Mouse (Mus musculus) embryonic facial prominence, embryonic 10.5 days (tissue): ENCODE measurements at regions not wholly inside any gene's neighbourhood (a gene's known extent, or its start where the extent isn't known, plus 50 kb on each side); places are given as distances from the start of the nearest gene placed in this dataset.
A peak's percentile ranks its signal among the peaks of the same experiment; 100 is the strongest.

ENCODE experiments used
- DNase-seq: peaks from one replicate; pipeline ENCODE4 v3.0.0-alpha.2; 2017; ENCODE audit warnings: low spot score
- H3K27ac ChIP-seq: fragments of 300-500 bp; sonication (generic); replicated peaks from 2 replicates; pipeline ENCODE4 v1.5.1; 2016; ENCODE audit warnings: mild to moderate bottlenecking
- H3K27me3 ChIP-seq: fragments of 300-500 bp; sonication (generic); replicated peaks from 2 replicates; pipeline ENCODE4 v1.6.1; 2016; ENCODE audit warnings: low read depth, mild to moderate bottlenecking; ENCODE audit not compliant: poor library complexity, severe bottlenecking
- H3K36me3 ChIP-seq: fragments of 300-500 bp; sonication (generic); replicated peaks from 2 replicates; pipeline ENCODE4 v1.6.1; 2016; ENCODE audit warnings: mild to moderate bottlenecking, moderate library complexity
- H3K4me1 ChIP-seq: fragments of 300-500 bp; sonication (generic); 2 replicates; pipeline ENCODE4 v1.6.1; 2016
- H3K4me3 ChIP-seq: fragments of 300-500 bp; sonication (generic); 2 replicates; pipeline ENCODE4 v1.5.1; 2016; ENCODE audit warnings: mild to moderate bottlenecking, moderate library complexity
- H3K9me3 ChIP-seq: fragments of 300-500 bp; sonication (generic); 2 replicates; pipeline ENCODE4 v1.6.1; 2016; ENCODE audit warnings: mild to moderate bottlenecking
- WGBS: fragments of 180-500 bp; shearing (Covaris S2); methylation state at CpG from one replicate; pipeline ENCODE4 v1.1.7; 2016; 5-methylcytosine and 5-hydroxymethylcytosine counted together

GRCm38 (mm10) chr10:70800736-70801306 is 145.1 kb upstream of the Phyhipl start:
- no peak for DNase-seq
- H3K4me1 ChIP-seq = peaks cover 7% of the 10 kb centered on the region; the same call in 1 of the 2 replicates
- no peaks in the 10 kb centered on the region for H3K36me3 ChIP-seq
- H3K9me3 ChIP-seq = no peaks in the 10 kb centered on the region
- H3K27ac ChIP-seq = no peak overlapping the region
- H3K4me3 ChIP-seq = no peak overlapping the region
- no peaks in the 10 kb centered on the region for H3K27me3 ChIP-seq
- WGBS = 82% methylated on average over 11 of the region's 11 CpGs

DNA sequence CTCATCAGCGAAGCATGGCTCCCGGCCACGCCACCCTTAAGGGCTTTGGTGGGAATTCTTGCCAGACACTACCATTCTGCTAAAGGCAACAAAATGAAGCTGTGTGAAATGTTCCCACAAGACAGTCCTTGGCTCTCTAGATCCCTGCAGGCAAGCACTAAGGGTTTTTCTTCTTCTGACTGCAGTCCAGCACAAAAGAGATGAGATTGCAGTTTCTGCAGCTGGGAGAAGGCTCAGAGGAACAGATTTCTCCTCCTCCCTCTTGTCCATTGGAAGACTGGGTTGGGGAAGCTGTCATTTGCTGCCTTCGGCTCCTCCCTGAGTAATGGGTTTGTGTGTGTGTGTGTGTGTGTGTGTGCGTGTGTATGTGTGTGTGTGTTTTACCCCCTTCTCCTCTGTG is 144.1 kb upstream of the Phyhipl start:
- Histone ChIP-seq H3K9me3 (no peaks in the 10 kb centered on the region), H3K36me3 (no peaks in the 10 kb centered on the region), H3K27me3 (no peaks in the 10 kb centered on the region), H3K4me3 (no peak overlapping the region), H3K27ac (no peak overlapping the region), H3K4me1 (peaks cover 7% of the 10 kb centered on the region; the same call in 1 of the 2 replicates)
- DNase-seq = no peak
- 81% methylated on average over 5 of the region's 5 CpGs for WGBS

DNA sequence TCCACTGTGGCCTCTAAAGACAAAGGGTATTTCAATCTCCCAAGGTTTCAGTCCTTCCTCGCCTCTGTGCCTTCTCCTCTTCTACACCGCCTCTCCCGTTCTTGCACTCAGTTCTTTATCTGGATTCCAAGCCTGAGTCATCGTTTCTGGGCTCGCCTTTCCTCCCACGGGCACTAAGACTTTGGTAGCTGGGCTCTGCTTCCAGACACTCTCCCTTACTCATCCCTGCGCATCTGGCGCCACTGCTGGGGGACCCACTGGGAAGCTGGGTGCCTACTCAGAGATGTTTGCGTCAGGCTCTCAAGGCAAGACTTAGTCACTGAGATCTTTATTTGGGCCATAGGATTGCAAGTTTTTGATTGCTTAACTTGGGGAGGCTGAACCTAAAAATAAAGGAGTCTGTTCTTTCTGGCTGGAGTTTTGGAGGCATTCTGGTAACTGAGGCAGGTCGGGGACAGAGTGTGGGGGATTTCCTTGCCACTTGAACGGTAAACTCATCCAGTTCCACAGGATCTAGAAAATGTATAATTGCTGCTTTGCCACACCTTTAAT is 143.5 kb upstream of the Phyhipl start:
- Histone ChIP-seq H3K36me3 (no peaks in the 10 kb centered on the region), H3K4me1 (peaks cover 7% of the 10 kb centered on the region; the same call in 1 of the 2 replicates), H3K27ac (no peak overlapping the region), H3K4me3 (no peak overlapping the region), H3K9me3 (no peaks in the 10 kb centered on the region), H3K27me3 (no peaks in the 10 kb centered on the region)
- DNase-seq = no peak
- 91% methylated on average over 11 of the region's 11 CpGs for WGBS

- H3K27ac ChIP-seq = no peak overlapping the region
- H3K9me3 ChIP-seq = no peaks in the 10 kb centered on the region
- no peak overlapping the region for H3K4me3 ChIP-seq
- H3K4me1 ChIP-seq = peaks cover 7% of the 10 kb centered on the region
- 50% methylated on average over 7 of the region's 7 CpGs for WGBS
- DNase-seq = peak; percentile 57
- H3K27me3 ChIP-seq = no peaks in the 10 kb centered on the region
- H3K36me3 ChIP-seq = no peaks in the 10 kb centered on the region
Measured at GRCm38 (mm10) chr10:70788814-70789452, 133.2 kb upstream of the Phyhipl start.

DNA sequence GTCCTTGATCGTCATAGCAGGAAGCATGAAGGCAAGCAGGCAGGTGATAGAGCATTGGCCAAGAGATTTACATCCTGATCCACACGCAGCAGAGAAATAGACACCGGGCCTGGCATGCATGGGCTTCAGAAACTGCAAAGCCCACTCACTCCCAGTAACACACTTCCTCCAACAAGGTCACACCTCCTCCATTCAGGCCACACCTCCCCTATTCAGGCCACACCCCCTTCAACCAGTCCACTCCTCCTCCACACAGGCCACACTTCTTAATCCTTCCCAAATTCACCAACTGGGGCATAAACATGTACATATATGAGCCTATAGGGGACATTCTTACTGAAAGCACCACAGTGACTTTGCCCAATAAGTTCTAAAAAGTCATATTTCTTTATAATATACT is 125.3 kb upstream of the Phyhipl start:
- Histone ChIP-seq H3K4me1 (no peaks in the 10 kb centered on the region), H3K36me3 (no peaks in the 10 kb centered on the region), H3K27me3 (no peaks in the 10 kb centered on the region), H3K9me3 (no peaks in the 10 kb centered on the region), H3K27ac (no peak overlapping the region), H3K4me3 (no peak overlapping the region)
- 91% methylated on average over 3 of the region's 3 CpGs for WGBS
- no peak for DNase-seq

DNA sequence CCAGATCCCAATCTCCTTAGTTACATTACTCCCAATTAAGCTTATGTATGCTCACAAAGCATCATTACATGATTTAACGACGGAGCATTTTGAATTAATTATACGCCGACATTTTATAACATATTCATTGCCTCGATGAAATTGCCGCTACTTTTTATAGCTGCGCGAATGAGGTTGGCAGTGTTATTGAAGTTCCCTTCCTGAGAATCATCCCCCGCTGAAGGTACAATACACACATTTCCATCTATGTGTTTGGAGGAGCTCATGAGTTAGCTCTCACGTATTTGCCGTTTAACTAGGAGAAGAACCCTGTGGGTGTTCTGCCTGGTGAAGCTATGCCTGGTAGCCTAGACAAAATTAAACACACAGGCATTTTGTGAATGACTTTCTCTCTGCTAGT is 122.8 kb upstream of the Phyhipl start:
- H3K27ac ChIP-seq = no peak overlapping the region
- WGBS = 94% methylated on average over 11 of the region's 11 CpGs
- no peak for DNase-seq
- no peaks in the 10 kb centered on the region for H3K36me3 ChIP-seq
- no peaks in the 10 kb centered on the region for H3K9me3 ChIP-seq
- H3K4me1 ChIP-seq = no peaks in the 10 kb centered on the region
- no peak overlapping the region for H3K4me3 ChIP-seq
- no peaks in the 10 kb centered on the region for H3K27me3 ChIP-seq

DNA sequence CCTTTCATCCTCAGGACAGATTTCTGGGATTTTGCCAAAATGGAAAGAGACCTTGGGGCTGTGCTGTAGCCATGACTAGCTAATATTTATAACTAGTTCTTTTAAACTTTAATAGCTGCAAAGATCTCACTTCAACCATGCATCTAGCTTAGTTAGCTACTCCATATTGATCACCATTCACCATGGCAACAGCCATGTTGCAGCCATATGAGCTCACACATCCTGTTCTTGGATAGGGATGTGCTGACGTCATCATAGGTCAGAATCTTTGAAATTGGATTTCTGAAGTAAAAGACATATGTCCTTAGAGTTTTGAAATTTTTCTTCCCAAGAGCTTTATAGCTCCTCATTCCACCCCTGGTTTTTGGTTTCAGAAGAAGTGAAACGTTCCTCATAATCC is 118.8 kb upstream of the Phyhipl start:
- no peak for DNase-seq
- H3K9me3 ChIP-seq = no peaks in the 10 kb centered on the region
- H3K4me3 ChIP-seq = no peak overlapping the region
- 79% methylated on average over 2 of the region's 2 CpGs for WGBS
- H3K4me1 ChIP-seq = no peaks in the 10 kb centered on the region
- H3K27me3 ChIP-seq = no peaks in the 10 kb centered on the region
- H3K27ac ChIP-seq = no peak overlapping the region
- H3K36me3 ChIP-seq = no peaks in the 10 kb centered on the region

DNA sequence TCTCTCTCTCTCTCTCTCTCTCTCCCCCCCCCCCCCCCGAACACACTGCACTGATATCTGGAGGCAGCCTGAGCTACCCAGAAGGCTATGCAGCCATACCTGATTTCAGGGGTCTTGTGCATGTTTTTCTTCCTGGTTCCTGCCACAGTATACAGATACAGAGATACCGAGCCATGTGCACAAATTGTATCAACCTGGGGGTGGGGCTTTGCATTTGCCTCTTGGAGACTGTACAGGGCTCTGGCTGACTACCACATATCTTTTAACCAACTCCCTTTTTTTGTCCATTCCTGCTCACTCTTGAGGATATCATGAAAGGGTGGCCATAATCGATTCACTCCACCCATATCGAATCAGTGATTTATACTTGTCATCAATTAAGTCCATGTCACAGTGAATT is 118.4 kb upstream of the Phyhipl start:
- no peak for DNase-seq
- 82% methylated on average over 4 of the region's 4 CpGs for WGBS
- Histone ChIP-seq H3K36me3 (no peaks in the 10 kb centered on the region), H3K27ac (no peak overlapping the region), H3K4me3 (no peak overlapping the region), H3K9me3 (no peaks in the 10 kb centered on the region), H3K27me3 (no peaks in the 10 kb centered on the region), H3K4me1 (no peaks in the 10 kb centered on the region)

GRCm38 (mm10) chr10:70767461-70767860 is 111.7 kb upstream of the Phyhipl start:
- no peak for DNase-seq
- Histone ChIP-seq H3K27ac (no peak overlapping the region), H3K27me3 (no peaks in the 10 kb centered on the region), H3K36me3 (no peaks in the 10 kb centered on the region), H3K9me3 (no peaks in the 10 kb centered on the region), H3K4me3 (no peak overlapping the region), H3K4me1 (no peaks in the 10 kb centered on the region)
- WGBS = 85% methylated on average over 7 of the region's 7 CpGs

- WGBS = 85% methylated on average over 1 of the region's 1 CpGs
- H3K27me3 ChIP-seq = no peaks in the 10 kb centered on the region
- no peaks in the 10 kb centered on the region for H3K4me1 ChIP-seq
- DNase-seq = no peak
- no peaks in the 10 kb centered on the region for H3K36me3 ChIP-seq
- no peaks in the 10 kb centered on the region for H3K9me3 ChIP-seq
- no peak overlapping the region for H3K4me3 ChIP-seq
- no peak overlapping the region for H3K27ac ChIP-seq
Measured at GRCm38 (mm10) chr10:70766869-70767268, 111.1 kb upstream of the Phyhipl start.

- no peak for DNase-seq
- Histone ChIP-seq H3K27ac (no peak overlapping the region), H3K36me3 (no peaks in the 10 kb centered on the region), H3K4me1 (no peaks in the 10 kb centered on the region), H3K4me3 (no peak overlapping the region), H3K27me3 (no peaks in the 10 kb centered on the region), H3K9me3 (no peaks in the 10 kb centered on the region)
- WGBS = 80% methylated on average over 8 of the region's 8 CpGs
Measured at GRCm38 (mm10) chr10:70766450-70766849, 110.7 kb upstream of the Phyhipl start.

DNA sequence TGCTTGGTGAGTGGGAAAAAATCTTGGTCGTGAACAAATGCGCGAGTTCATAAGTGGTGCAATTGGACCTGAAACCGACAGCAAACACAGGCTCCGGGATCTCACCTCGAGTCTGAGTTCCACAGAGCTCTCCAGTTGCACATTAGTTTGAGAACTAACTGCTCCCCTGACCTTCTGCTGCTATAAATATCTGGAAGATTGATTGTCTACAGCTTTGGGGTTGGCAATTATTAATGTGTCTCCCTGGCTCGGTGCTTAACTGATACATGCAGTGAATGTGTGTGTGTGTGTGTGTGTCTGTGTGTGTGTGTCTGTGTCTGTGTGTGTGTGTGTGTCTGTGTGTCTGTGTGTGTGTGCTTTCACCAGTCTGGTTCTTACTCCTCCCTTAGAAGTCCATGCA is 107.4 kb upstream of the Phyhipl start:
- Histone ChIP-seq H3K36me3 (no peaks in the 10 kb centered on the region), H3K27me3 (no peaks in the 10 kb centered on the region), H3K9me3 (no peaks in the 10 kb centered on the region), H3K4me3 (no peak overlapping the region), H3K27ac (no peak overlapping the region), H3K4me1 (no peaks in the 10 kb centered on the region)
- WGBS = 86% methylated on average over 7 of the region's 7 CpGs
- DNase-seq = no peak

DNA sequence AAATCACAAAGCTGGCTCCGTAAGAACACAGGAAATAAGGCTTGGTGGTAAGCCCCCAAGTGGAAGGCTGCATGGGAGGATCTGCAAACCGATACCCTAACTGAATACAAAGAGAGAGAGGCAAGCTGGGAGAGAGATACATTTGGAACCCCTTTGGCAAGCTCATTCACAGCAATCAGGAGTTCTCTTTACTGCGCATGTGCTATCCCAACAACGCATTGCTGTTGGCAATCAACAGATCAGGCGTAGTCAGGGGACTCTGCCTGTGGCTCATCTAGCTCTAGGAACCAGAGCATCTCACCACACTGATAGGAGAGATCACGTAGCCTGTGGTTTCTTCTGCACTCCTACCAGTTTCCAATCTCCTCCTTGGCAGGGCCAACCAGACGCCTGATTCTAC is 103.9 kb upstream of the Phyhipl start:
- H3K27ac ChIP-seq = no peak overlapping the region

More for the DNA sequence above, 103.9 kb upstream of the Phyhipl start:
- Histone ChIP-seq H3K4me1 (no peaks in the 10 kb centered on the region), H3K9me3 (no peaks in the 10 kb centered on the region), H3K36me3 (no peaks in the 10 kb centered on the region), H3K27me3 (no peaks in the 10 kb centered on the region), H3K4me3 (no peak overlapping the region)
- no peak for DNase-seq
- 78% methylated on average over 7 of the region's 7 CpGs for WGBS
